Mouse (Mus musculus) liver (tissue): ENCODE measurements at regions not wholly inside any gene's neighbourhood (a gene's known extent, or its start where the extent isn't known, plus 50 kb on each side); places are given as distances from the start of the nearest gene placed in this dataset.

Experiments
- DNase-seq: peaks from one replicate; pipeline ENCODE4 v3.0.0-alpha.2; 2020; ENCODE audit warnings: mixed read lengths

DNA sequence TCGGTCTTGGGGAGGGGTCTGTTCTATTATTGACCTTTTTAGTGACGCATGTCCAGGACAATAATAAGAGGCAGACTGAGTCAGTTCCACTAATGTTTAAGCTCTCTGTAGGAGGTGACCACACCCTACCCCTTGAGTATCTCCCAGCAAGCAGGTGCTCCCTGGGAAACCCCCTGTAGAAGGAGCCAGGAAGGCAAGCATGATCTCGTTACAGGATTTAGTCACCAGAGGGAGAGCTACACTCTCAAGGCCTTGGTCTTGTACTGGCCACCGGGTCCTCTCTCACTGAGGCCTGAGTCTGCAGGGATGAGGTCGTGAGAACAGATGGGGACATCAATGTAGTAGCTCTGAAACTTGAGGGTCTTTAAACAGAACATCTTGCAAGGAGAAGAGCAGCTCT, 55.3 kb upstream of the Ccnd2 start:
- no peak for DNase-seq

DNA sequence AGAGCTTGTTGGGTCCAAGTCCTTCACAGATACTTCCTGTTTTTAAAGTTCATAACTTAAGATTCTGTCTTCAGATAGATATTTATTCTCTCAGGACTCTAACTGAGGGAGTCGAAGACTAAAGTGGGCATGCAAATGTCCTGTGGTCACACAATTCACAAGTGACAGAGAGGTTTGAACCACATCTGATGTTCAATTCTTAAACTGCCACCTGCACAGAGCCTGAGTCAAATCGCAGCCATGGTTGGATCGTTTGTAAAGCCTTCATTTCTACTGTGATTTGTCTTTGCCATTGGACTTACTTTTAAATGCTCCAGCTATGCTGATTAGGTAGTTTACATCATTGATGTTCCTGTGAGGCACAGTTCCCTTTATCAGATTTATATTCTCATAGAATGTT, 61.4 kb upstream of the Ccnd2 start:
- no peak for DNase-seq

DNA sequence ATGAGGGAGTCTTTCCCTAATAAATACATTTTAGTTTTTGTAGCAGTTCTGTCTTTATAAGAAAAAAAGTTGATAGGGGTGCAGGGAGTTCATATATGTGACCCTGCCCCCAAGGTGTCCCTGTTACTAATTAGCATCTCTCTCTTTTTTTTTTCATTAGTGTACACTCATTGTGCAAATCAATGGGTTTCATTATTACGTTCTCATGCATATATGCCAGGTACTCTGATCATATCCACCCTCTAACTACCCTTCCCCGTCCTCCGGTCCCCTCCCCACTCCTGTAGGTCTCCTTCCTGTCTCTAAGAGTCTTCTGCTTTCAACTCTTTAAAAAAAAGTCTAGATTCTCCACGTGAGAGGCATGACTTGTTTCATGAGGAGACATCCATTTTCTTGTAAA, 63.9 kb upstream of the Ccnd2 start:
- DNase-seq = no peak

DNA sequence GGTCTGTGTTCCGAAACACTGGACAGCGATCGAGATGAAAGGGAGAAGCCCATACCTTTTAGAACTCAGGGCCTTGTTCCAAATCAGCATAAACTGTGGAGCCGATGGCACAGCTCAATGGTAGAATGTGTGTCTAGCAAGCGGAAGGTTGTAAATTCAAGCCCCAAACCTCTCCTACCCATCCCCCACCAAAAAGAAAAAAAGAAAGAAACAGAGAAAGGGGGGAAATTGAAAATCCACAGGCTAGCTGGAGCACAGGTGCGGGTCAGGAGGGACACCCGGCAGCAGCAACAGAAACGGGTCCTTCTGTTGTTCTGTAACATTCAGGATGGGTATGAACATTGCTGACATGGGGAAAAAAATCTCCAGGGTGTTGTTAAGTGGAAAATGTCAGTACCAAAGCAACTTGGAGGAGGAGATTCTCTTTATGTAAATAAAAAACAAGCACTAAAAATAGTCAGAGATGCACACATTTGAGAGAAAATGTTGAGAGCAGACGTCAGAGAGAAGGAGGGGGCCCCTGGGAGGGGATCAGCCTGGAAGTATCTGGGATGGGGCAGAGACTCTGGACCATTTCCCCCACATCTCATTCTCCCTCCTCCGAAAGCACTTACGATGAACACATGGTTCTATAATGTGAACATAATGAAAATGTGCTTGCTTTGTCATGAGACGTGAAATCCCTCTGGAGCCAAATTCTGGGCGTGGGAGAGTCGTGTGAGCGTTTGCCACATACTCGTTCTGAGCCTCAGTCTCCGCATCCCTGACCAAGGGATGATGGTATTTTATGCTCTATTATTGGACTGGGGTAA, 66.8 kb upstream of the Ccnd2 start:
- DNase-seq = no peak

DNA sequence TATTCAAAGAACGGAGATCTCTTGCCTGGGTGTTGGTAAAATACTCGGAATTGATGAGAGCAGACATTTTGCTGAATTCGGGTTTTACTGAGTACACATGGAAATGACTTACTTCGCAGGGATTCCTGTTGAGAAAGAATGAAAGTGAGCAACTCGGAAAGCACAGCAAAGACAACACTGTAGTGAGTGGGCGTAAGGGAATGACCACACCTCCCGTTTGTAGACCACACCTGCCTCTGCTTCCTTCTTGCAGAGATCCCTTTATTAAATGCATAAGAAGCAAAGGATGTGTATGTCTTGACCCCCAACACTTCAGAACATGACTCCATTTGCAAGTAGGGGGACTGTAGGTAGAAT, 67.4 kb upstream of the Ccnd2 start:
- DNase-seq = no peak

DNA sequence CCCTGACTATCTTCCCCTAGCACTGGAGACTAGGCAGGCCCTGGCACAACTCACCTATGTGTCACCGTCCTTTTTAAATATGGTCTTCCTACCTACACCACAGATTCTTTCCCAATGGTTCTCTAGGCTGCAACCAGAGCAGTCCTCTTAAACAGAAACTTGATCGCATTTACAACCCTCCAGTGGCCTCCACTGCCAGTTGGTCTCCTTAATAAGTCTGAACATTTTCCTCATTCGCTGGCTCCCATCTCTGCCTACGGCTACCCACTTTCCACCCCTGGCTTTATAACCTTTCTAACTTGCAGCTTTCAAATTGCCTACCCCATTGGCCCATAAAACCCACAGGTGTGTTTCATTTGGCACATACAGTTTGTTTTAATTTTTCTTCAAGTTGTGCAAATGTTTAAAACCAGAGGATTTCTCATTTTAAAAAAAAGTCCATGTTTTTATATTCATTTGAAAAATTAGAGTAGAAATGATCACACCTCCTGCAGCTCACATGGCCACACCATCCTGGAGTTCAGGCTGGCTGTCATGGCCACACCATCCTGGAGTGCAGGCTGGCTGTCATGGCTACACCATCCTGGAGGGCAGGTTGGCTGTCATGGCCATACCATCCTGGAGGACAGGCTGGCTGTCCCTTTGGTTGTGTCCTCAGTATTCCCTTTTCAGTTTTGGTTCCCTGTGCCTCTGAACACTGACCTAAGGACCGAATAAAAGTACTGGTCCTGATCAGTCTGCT, 74.4 kb upstream of the Ccnd2 start:
- DNase-seq = no peak

DNA sequence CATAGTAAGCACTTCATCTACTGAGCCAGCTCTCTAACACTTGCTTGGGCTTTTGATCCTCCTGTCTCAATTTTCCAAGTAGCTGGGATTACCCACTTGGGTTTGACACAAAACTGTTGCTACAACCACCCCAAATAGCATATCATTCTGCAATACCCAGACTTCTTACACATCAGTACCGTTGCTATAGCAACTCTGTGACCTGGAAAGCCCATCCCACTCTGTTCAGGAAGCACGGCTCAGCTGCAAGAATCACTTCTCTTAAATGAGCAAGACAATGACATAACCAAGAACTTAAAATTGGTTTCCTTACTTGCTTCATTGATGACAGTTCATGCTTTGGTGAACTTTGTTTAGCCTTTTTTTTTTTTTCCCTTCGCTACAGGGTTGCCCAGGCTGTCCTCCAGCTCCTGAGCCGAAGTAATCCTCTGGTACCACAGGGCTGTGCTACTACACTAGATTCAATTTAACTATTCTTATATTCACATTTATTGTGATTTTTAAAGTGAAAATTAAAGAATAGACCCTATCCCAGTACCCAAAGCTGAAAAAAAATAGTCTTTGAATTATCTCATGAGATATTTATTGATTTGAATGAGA, 84.6 kb upstream of the Ccnd2 start:
- no peak for DNase-seq

DNA sequence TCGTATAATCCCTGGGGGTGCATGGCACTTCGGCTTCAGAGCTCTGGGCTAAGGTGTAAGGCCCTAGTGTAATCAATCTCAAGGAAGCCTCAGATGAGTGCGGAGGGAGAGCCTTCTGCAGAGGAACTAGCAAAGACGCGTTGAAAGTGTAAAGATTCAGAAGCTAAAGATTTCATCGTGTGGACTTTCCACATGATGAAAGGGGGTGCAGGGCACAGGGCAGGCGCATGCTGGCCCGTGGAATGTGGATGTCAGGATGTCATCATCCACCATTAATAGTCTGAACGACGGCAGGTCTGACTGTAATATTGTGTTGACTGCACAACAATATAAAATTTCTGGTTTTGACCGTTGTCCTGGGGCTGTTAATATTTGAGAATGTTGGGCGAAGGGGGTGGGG, 85.2 kb upstream of the Ccnd2 start:
- no peak for DNase-seq

DNA sequence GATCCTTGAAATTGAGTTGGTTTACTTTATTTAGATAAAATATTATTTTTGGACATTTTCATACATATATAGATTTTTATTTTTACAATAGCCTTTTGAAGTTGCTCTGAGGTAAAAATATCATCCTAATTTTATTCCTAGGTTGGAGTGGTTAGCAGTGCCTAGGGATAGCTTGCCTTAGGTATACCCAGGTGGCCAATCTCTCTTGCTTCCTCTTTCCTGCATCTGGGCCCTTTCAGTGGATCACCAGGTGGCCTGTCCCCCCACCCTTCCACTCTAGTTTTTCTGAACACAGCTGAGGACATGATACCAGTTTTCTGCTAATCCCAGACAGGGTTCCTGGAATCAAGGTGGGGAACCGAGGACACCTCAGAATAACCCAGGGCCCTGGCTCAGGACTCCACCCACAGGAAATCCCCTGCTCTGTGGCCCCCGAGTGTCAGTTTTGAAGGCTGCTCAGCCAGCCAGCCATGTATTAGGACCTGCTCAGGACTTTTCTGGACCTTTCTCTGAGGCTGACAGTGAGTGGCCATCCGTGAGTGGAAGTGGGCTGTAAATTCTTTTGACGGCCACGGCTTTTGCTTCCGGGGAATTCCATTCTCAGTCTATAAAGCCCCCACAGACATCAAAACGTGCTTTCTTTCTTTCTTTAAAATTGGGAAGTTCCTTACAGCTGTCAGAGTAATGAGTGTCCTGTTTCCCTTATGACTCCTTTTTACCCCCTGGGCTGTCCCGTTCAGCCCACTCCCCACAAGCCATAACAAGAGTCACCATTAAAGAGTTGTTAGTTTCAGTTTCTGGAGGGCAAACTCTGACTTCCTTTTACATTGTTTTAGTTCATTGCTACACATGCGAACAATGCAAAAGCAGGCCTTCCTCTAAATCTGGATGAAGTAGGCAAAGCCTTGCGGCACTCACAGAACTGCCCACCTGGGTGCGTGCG, 87.8 kb upstream of the Ccnd2 start:
- no peak for DNase-seq

DNA sequence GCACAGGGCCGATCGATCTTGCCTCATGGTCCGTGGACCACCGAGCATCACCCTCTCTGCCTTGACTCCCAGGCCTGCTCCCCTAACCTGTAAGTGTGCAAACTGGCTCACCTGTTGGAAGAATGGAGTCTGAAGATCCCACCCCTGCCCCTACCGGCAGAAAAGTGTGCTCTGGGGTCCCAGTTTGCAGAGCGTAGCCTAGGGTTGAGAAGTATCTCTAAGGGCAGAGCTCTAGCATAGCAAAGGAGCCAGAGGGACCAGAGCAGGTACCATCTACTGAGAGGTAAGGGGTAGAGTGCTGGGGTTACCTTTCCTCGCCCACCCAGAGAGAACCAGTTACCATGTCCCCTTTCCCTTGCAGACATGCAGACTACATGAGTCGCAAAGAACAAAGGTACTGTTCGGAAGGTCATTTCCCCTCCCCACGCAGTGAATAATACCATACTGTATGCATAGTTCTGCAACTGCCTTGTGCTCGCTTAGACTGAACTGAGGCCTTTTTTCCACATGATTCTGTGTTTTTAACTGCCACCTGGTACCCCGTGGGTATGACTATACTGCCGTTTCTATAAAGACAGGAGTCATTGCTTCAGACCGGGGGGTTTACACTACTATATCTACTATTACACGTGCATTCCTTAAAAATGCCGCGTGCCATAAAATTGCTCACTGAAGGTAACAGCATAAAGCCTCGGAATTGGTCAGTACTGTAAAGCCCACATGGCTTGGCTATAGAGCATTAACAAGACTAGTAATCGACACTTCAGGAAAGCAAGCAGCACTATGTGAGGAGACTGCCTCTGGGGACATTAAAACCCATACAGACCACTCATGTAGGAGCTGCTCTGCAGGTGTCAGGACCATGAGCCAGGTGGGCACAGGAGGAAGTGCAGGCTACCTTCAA, 88.7 kb upstream of the Ccnd2 start:
- no peak for DNase-seq

DNA sequence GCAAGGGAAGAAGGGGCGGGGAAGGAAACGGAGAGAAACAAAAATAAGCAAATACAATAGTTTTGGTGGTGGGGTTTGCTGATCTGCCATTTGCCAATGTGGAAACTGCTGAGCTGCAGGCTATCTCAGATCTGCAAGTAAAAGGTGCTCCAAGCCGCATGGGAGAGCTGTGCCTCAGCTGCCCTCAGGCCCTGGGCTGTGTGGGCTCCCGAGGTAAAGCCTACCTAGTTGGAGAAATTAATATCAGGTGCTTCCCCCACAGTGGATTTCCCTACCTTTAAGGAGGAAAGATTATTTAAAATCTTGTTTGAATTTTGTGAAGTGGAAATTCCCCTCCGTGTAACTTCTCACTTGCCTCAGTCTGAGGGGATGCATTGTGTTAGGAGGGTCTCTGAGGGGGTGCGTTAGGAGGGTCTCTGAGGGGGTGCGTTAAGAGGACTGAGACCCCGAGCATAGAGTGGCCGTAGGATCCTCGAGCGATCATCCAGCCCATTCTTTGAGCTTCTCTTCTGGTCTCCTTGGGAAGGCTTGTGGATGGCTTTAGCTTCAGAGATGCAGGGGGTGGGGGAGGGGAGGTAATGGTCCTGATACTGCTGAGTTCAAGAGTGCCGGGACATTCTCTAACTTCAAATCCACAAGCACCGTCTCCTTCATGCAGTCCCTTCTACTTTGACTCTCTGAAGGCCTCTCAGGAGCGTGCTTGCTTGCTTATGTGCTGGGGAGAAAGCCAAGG, 89.9 kb upstream of the Ccnd2 start:
- DNase-seq = no peak

DNA sequence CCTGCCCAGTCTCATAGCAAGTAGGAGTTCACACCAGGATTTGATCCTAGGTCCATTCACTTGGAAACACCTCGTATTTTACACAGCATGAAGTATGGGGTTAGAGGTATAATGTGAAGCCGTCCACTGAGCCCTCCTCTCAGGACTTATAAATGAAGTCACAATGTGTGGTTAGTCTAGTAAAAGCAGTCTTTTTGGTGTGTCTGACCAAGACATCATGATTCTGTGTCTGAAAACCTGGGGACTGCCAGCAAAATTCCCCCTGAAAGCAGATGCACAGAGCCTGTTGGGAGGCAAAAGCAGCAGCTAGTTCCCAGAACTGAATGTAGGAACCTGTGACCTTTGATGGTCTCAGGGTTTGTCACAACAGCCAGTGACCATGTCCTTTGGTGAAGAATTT, 91.0 kb upstream of the Ccnd2 start:
- no peak for DNase-seq

DNA sequence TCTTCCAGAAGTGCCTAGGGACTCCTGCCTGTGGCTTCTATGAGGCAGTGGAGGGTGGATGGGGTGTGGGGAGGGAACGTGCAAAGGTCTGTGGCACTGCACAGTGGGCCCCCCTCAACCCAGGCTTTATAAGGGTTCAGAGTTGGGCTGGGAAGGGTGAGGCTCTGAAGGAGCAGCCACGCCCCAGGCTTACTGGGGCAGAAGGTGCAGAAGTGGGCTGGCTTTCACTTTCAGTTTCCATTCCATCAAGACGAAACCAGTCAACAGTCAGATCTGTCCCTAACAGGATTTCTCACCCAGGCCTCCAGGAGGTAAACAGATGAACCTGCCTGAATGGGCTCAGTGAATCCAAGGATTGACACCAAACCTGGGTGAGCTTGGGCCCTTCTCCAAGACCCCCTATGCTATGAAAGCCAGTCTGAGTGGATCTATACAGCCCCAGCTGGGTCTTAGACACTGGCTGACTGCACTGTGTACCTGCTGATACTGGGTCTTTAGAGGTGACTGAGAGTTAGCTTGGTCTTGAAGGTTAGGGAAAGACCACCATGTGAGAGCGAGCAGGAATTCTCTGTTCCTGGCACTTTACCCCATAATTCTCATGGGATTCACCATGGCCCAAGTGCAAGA, 93.9 kb upstream of the Ccnd2 start:
- peak; percentile 45 for DNase-seq

DNA sequence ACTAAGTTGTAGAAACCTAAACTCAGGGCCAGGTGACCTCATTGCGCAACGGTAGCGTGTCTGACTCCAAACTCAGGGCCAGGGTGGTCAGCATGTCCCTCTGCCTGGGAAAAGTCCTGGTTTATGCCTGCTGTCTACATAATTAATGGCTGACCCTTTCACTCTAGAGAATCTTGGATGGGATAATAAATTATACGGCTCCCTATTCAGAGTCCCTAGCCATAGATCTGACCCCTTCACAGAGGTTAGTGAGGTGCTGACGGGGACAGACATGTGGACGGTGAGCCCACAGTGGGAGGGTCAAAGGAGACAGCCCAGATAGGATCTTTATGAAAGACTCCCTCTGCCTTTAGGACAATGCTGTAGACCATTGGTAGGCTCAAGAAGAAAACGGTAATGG, 94.7 kb upstream of the Ccnd2 start:
- DNase-seq = no peak

DNA sequence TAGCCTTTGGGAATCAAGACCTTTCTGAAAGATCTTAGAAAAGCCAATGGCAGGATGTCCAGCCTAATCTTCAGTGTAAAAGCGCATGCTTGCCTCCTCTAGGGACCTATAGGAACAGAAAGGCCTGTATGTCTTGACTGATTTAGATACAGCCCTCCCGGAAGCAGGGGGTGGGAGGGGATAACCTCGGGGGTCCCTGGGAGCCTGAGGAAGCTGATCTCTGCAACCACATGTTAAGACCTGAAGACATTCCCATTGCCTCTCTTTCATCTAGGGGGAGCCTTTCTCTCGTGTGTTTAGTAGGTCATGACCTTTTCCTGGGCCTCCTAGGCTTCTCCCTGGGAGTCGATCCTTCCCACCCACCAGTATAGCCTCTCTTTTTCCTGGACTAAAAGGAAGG, 95.3 kb upstream of the Ccnd2 start:
- DNase-seq = no peak

DNA sequence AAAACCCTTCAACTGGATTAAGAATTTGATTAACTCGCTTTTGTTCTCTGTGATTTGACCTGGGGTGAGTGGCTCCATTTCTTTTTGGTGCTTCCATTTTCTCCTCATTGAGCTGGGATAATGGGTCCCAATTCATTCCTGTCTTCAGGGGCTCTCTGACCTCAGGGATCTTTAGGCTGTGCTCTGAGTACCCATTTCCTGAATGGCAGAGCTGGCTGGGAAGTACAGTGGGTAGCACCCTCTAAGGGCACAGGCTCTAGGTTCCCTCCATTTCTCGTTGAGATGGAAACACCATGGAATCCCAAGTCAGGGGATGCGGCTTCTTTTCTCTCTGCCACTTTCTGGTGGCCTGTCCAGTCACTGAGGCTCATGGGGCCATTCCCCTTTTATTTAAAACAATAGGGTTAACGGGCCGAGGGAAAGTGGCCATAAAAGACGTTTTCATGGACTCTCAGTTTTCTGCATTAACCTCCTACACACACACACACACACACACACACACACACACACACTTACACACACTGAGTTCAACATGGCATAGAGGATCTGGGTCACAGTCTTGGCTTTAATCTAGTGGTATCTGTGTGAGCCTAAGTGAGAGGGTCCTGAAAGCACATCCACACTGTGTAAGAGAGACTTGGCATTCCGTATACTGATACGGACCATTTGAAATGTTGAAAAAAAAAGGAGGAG, 98.3 kb upstream of the Ccnd2 start:
- no peak for DNase-seq

DNA sequence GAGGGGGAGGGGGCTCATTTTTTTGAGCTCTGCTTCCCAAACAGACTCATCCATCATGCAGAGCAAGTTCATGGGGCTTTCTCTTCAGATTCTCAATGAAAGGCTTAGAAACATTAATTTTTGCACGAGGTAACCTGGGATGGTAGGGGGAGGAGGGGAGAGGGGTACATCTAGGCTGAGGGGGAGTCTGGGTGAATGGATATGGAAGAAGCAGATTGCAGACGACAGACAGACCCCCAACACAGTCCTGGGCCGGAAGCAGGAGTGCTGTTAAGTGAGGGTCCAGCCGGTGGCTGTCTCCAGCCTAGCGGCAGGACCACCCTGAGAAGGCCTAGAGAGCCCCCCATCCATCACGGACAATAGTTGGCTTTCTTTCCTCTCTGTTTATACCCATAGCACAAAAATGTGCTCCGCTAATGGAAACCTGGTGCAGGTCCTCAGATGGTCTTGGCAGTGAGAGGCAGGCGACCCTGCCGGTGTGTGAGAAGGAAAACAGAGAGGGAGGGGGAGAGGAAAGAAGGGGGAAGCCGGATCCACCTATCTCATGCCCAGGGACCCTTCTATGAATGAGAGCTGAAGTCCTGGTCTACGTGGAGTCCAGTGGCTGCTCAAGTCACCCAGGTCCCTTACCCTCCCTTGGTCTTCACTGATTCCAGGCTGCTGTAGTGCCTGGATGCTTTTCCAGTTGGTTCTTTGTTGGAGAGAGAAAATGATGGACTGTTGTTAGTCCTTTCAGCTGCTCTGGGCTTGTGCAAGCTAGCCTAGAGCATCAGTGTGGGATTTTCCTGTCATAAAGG, 99.1 kb upstream of the Ccnd2 start:
- DNase-seq = no peak

DNA sequence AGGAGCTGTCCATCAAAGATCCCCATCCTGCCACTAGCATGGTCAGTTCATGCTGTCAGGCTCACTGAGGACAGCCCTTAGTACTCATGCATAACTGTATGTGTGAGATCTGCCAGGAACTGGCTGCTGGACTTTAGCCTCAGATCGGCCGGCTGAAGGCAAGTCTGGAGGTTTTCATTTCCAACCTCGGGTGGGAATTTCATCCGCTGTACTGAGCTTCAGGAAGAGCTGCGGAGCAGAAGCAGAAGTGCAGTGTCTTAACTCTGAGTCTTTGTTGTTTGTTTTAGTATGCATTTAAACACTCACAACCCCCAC, 99.6 kb upstream of the Ccnd2 start:
- no peak for DNase-seq

DNA sequence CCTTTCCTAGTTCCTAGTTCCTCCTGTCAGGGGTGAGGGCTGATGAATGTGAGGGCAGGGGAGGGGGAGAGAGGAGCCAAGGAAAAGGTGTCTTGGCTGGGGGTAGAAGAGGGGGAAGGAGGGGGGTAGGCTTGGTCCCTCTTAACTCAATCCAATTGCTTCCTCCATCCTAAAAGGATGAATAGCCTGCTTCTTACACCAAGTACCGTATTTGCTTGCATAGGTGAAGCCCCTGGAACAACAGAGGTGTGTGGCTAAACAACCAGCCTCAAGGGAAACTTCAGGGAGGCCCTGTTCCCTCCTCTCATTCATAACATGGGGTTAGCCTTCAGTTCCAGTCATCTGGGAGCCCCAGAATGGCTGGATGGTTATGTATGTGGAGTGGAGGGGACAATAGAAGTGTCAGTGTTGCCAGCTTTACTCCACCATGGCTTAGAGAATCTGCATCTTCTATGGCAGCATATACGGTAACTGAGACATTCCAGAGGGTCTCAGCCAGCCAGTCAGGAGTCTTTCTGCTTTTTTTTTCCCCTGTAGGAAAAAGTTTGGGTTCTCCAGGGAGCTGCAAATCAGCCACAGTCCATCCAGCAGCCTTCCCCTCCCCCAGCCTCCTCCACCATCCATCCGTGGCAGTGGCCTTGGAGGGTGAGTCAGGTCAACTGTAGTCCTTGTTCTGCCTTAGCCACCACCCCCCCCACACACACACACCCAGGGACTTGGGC, 100.2 kb upstream of the Ccnd2 start:
- no peak for DNase-seq
